Mouse (Mus musculus) layer of hippocampus, adult 9-11 months (tissue): ENCODE results near the gene Prps1l3.

Source experiments
- DNase-seq: peaks from one replicate; pipeline ENCODE4 v3.0.0; 2022

Prps1l3 gene

GRCm38 (mm10) chr12:57243671-57244495 is 13.7 kb downstream of the Prps1l3 start:
- no peak for DNase-seq

DNA sequence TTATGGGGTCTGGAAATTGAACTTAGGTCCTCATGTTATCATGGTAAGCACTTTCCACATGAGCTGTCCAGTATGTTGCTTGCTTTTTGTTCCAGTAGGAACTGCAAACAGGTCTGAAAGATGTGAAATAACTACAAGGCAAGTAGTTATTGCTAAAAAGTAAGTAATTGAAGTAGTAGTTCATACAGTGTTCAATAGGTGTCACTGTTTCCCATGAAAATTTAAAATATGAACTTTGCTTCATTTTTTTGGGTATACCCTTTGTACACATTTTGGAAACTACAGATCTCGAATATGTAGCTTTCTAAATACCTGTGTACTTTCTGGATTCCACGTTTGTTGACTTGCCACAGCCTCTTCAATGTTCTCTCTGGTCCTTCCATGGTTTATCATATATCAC is 28.4 kb downstream of the Prps1l3 start:
- no peak for DNase-seq

GRCm38 (mm10) chr12:57275456-57275855 is 45.2 kb downstream of the Prps1l3 start:
- no peak for DNase-seq

DNA sequence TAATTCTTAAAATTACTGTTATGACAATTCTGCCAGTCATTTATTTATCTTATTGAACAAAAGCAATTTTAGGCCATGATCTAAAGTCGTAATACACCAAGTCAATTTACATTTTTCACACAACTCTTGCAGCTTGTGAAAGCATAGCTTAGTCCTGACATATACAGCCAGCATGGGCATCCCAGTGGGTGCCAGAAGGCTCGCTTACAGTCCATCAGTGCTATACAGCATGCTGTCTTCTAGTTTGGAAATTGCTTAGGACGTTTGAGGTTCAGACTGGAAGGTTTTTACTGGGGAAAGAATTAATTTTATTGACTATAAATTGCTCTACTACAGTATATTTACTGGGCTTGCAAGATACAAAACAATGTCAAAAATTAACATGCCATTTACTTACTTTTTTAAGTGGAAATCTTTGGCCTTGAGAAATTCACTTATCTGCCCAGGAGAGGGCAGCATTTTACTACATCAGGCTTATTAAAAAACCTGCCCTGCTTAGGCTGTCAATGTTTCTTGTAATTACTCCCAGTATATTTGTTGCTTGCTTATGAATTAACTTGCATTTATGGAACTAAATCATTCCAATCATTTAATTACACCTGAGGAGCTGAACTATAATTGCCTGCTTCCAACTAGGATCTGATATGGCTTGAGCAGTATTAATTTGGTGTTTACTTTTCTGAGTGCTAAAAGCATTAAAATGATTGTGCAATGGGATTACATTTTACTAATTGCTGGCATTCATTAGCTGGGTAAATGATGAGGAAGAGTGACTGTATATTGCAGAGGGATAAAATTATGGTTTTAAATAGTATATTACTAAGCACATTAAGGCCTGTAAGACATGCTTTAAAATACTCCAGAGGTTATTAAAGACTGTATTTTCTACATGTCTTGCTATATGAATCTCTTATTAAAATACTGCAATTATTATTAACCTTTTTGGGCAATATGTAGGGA is 51.2 kb downstream of the Prps1l3 start:
- no peak for DNase-seq

DNA sequence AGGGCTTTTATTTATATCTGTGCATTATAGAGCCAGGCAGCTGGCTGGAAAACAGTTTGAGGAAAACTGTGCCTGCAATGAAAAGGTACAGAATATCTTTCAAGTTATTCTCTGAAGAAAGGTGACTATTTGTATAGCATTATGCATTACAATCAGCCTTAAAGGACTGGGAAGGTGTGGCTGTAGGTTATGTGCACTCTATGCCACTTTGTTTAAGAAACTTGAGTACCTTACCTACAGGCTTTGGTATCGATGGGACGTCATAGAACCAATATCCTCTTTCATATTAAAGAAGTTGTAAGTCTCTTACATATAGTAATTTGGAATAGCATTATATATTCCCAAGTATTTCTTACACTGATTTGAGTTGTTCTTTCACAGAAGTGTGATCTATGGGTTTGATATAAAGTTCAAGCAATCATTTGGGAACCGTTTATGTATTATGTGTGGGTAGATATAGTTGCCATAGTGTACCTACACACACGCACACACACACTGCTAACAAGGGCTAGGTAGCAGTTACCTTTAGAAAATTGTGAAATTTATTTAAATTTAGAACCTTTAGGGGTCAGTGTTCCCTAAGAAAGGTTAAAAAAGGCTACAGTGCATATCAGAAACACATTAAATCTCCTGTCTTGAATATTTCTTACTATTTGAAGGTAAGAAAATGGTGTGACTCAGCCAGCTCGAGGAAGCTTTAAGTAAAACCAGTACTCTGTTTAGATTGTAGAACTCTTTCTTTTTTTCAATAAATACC is 55.3 kb downstream of the Prps1l3 start:
- no peak for DNase-seq
